Mouse (Mus musculus): Measurements from ENCODE around the gene Pde7b. TPM values are rescaled to one million over a fixed set of nuclear protein-coding genes. Genes with fewer than 3 reads are reported as not detected.
A peak's percentile ranks its signal among the peaks of the same experiment; 100 is the strongest.

Gene Pde7b
- total and polyA plus RNA-seq, 3 experiments: 11.7 to 57.0 (median 53.1) TPM

- peaks cover 3% of the 10 kb centered on the region for H3K4me1 ChIP-seq (ENCODE audit: control insufficient read depth, insufficient read depth, low read length)
- peaks cover 5% of the 10 kb centered on the region for H3K36me3 ChIP-seq (ENCODE audit: control insufficient read depth, insufficient read depth, low read length)
- intact Hi-C loops (cut with DNase I): no loop called here
- DNase-seq: peak in 1 of 2 experiments; percentile 31
- WGBS: 59% methylated on average over 7 of the region's 7 CpGs
- no peak for TF ChIP-seq EP300 (IDR thresholded peaks at IDR 0.05; ENCODE audit: insufficient read depth, low read depth, low read length)
- no peak for TF ChIP-seq POLR2A (IDR thresholded peaks at IDR 0.05; ENCODE audit: insufficient read depth, low read depth, low read length)
- no peak for TF ChIP-seq CTCF (IDR thresholded peaks at IDR 0.05)
- H3K9ac ChIP-seq (ENCODE audit: low read depth, low read length): no peak overlapping the region; the same call in 1 of the 2 replicates
- no peaks in the 10 kb centered on the region for H3K79me2 ChIP-seq (replicated peaks; ENCODE audit: control insufficient read depth, insufficient read depth, low read length)
- no peaks in the 10 kb centered on the region for H3K27me3 ChIP-seq (ENCODE audit: control insufficient read depth, insufficient read depth, low read length)
- no peak overlapping the region for H3K4me3 ChIP-seq
- H3K27ac ChIP-seq: peak overlapping the region; percentile 48
Observed at GRCm38 (mm10) chr10:20474831-20475230, 250.0 kb downstream of the Pde7b start.

DNA sequence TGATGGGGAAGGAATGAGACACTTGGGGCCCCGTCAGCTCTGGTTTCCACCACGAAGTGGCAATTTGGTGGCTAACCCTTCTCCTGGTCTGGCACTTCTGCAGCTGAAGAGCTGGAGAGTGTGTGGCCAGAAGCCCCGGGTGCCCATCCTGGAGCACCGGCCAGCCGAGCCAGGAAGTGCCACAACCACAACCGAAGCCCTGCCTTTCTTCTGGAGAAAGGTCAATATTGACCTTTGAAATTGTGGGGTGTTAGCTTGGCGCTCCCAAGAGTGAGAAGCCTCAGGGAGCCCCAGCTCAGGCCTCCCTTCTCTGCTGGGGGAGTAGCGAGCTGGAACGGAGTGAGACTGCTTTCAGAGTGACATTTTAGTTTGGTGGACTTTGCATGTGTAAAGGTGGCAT is 250.8 kb downstream of the Pde7b start:
- Histone ChIP-seq H3K9ac (ENCODE audit: low read depth, low read length) (no peak overlapping the region), H3K4me3 (no peak overlapping the region), H3K27me3 (ENCODE audit: control insufficient read depth, insufficient read depth, low read length) (no peaks in the 10 kb centered on the region), H3K4me1 (ENCODE audit: control insufficient read depth, insufficient read depth, low read length) (peaks cover 1% of the 10 kb centered on the region), H3K79me2 (replicated peaks; ENCODE audit: control insufficient read depth, insufficient read depth, low read length) (no peaks in the 10 kb centered on the region), H3K36me3 (ENCODE audit: control insufficient read depth, insufficient read depth, low read length) (peaks cover 2% of the 10 kb centered on the region; the same call in 1 of the 2 replicates), H3K27ac (no peak overlapping the region)
- no peak for TF ChIP-seq EP300 (IDR thresholded peaks at IDR 0.05; ENCODE audit: insufficient read depth, low read depth, low read length)
- no peak for TF ChIP-seq CTCF (IDR thresholded peaks at IDR 0.05)
- no peak for TF ChIP-seq POLR2A (IDR thresholded peaks at IDR 0.05; ENCODE audit: insufficient read depth, low read depth, low read length)
- DNase-seq: no peak
- 84% methylated on average over 9 of the region's 9 CpGs for WGBS
- intact Hi-C loops (cut with DNase I): no loop called here

DNA sequence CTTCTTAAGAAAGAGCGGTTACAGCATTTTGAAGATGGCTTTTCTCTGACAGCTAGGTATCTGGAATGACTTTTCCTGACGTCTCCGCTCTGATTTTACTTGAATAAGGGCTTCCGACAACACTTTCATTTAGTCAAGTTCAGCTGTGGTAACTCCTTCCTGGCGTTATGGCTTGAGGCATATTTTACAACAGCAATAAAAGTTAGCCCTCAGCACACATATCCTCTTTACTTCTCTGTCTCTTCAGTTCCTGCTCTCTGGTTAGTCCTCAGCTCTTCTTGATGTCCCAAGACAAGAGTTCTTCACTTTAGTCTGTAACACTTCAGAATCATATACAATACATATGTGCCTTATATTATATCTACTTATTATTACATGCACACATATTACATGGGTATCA is 251.4 kb downstream of the Pde7b start:
- TF ChIP-seq POLR2A (IDR thresholded peaks at IDR 0.05; ENCODE audit: insufficient read depth, low read depth, low read length) (no peak), EP300 (IDR thresholded peaks at IDR 0.05; ENCODE audit: insufficient read depth, low read depth, low read length) (no peak), CTCF (IDR thresholded peaks at IDR 0.05) (no peak)
- H3K27me3 ChIP-seq (ENCODE audit: control insufficient read depth, insufficient read depth, low read length): no peaks in the 10 kb centered on the region
- H3K4me3 ChIP-seq: no peak overlapping the region
- peaks cover 1% of the 10 kb centered on the region for H3K4me1 ChIP-seq (ENCODE audit: control insufficient read depth, insufficient read depth, low read length)
- peaks cover 1% of the 10 kb centered on the region; the same call in 1 of the 2 replicates for H3K36me3 ChIP-seq (ENCODE audit: control insufficient read depth, insufficient read depth, low read length)
- H3K27ac ChIP-seq: no peak overlapping the region
- DNase-seq: no peak
- no peaks in the 10 kb centered on the region for H3K79me2 ChIP-seq (replicated peaks; ENCODE audit: control insufficient read depth, insufficient read depth, low read length)
- H3K9ac ChIP-seq (ENCODE audit: low read depth, low read length): no peak overlapping the region
- 94% methylated on average over 5 of the region's 5 CpGs for WGBS
- intact Hi-C loops (cut with DNase I): no loop called here

GRCm38 (mm10) chr10:20472007-20472406 is 252.9 kb downstream of the Pde7b start:
- Histone ChIP-seq H3K4me3 (no peak overlapping the region), H3K27ac (no peak overlapping the region), H3K36me3 (ENCODE audit: control insufficient read depth, insufficient read depth, low read length) (no peaks in the 10 kb centered on the region; the same call in 1 of the 2 replicates), H3K27me3 (ENCODE audit: control insufficient read depth, insufficient read depth, low read length) (no peaks in the 10 kb centered on the region), H3K4me1 (ENCODE audit: control insufficient read depth, insufficient read depth, low read length) (peaks cover 1% of the 10 kb centered on the region), H3K79me2 (replicated peaks; ENCODE audit: control insufficient read depth, insufficient read depth, low read length) (no peaks in the 10 kb centered on the region), H3K9ac (ENCODE audit: low read depth, low read length) (no peak overlapping the region)
- 72% methylated on average over 8 of the region's 8 CpGs for WGBS
- intact Hi-C loops (cut with DNase I): no loop called here
- no peak for DNase-seq
- no peak for TF ChIP-seq POLR2A (IDR thresholded peaks at IDR 0.05; ENCODE audit: insufficient read depth, low read depth, low read length)

GRCm38 (mm10) chr10:20464631-20465030 is 260.2 kb downstream of the Pde7b start:
- Histone ChIP-seq H3K27ac (no peak overlapping the region), H3K9ac (ENCODE audit: low read depth, low read length) (no peak overlapping the region), H3K27me3 (ENCODE audit: control insufficient read depth, insufficient read depth, low read length) (no peaks in the 10 kb centered on the region), H3K4me3 (no peak overlapping the region), H3K36me3 (ENCODE audit: control insufficient read depth, insufficient read depth, low read length) (no peaks in the 10 kb centered on the region; the same call in 1 of the 2 replicates), H3K4me1 (ENCODE audit: control insufficient read depth, insufficient read depth, low read length) (no peaks in the 10 kb centered on the region), H3K79me2 (replicated peaks; ENCODE audit: control insufficient read depth, insufficient read depth, low read length) (no peaks in the 10 kb centered on the region)
- intact Hi-C loops (cut with DNase I): no loop called here
- no peak for DNase-seq
- 69% methylated on average over 3 of the region's 3 CpGs for WGBS
- no peak for TF ChIP-seq POLR2A (IDR thresholded peaks at IDR 0.05; ENCODE audit: insufficient read depth, low read depth, low read length)
- TF ChIP-seq EP300 (IDR thresholded peaks at IDR 0.05; ENCODE audit: insufficient read depth, low read depth, low read length): no peak
- no peak for TF ChIP-seq CTCF (IDR thresholded peaks at IDR 0.05)

- no peak overlapping the region for H3K4me3 ChIP-seq
- intact Hi-C loops (cut with DNase I): no loop called here
- H3K36me3 ChIP-seq (ENCODE audit: control insufficient read depth, insufficient read depth, low read length): no peaks in the 10 kb centered on the region; the same call in 1 of the 2 replicates
- no peaks in the 10 kb centered on the region for H3K27me3 ChIP-seq (ENCODE audit: control insufficient read depth, insufficient read depth, low read length)
- H3K4me1 ChIP-seq (ENCODE audit: control insufficient read depth, insufficient read depth, low read length): no peaks in the 10 kb centered on the region
- TF ChIP-seq CTCF (IDR thresholded peaks at IDR 0.05) (no peak), EP300 (IDR thresholded peaks at IDR 0.05; ENCODE audit: insufficient read depth, low read depth, low read length) (no peak), POLR2A (IDR thresholded peaks at IDR 0.05; ENCODE audit: insufficient read depth, low read depth, low read length) (no peak)
- 83% methylated on average over 1 of the region's 1 CpGs for WGBS
- no peak overlapping the region for H3K9ac ChIP-seq (ENCODE audit: low read depth, low read length)
- no peak overlapping the region for H3K27ac ChIP-seq
- DNase-seq: no peak
- no peaks in the 10 kb centered on the region for H3K79me2 ChIP-seq (replicated peaks; ENCODE audit: control insufficient read depth, insufficient read depth, low read length)
Observed at GRCm38 (mm10) chr10:20463941-20464340, 260.9 kb downstream of the Pde7b start.
